Mouse (Mus musculus): ENCODE data around the gene Acoxl.

The Acoxl gene

DNA sequence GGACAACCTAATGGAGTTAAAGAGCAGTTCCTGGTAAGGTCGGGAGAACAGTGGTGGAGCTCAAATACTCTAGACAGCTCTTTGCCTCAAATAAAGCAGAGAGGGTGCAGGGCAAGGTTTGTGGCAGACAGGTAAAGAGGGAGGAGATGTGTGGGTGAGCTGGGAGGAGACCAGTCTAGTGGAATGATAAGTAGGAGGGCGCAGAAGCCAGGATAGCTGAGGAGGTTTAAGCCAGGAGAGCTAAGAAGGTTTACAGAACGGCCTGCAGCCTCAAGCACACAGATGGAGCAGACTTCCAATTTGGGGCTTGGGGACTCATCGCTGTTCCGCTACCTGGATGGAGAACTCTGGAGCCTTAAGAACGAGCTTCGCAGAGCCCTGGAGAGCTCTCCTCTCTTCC is at the start of gene Acoxl:
Acoxl (plus strand) TSS at position 301 of the 400 bp plus-strand sequence.
- DNase-seq = peak; percentile 9 to 10

GRCm38 (mm10) chr2:127789138-127789537 is 49.5 kb upstream of the Acoxl start:
- DNase-seq = no peak

GRCm38 (mm10) chr2:127789651-127790270 is 48.9 kb upstream of the Acoxl start:
- DNase-seq = no peak

DNA sequence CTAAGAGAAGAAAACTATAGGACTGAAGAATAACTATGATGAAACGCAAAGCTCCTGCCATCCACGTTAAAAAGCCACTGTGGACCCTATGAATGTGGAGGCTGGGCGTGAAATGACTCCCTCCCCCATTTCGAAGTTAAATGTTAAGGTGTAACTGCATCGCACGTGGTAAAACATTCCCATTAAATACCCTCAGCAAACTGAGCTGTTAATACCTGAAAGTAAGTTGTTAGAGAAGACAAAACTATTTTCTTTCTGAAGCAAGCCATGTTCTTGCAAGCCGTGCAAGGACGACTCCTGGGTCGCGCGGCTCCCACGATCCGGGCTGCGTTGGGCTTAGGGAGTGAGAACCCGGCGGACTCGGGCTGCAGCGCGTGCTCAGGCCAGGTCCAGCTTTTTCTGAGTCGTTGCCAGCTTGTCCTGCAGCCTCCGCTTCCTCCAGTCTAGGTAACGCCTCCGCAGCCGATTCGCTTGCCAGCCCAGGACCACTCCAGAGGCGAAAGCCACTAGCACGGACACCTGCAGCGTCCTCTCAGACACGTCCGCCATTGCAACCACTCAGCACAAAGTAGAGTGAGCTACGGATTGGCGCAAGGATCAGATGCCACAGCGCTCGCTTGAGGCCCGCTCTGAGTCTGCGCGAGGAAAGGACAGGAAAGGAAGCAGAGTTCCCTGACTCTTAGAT is 46.6 kb upstream of the Acoxl start, which contains the start of gene Mtln:
Mtln (minus strand) TSS at position 570 of the 685 bp plus-strand sequence.
- DNase-seq = peak; percentile 89 to 90

DNA sequence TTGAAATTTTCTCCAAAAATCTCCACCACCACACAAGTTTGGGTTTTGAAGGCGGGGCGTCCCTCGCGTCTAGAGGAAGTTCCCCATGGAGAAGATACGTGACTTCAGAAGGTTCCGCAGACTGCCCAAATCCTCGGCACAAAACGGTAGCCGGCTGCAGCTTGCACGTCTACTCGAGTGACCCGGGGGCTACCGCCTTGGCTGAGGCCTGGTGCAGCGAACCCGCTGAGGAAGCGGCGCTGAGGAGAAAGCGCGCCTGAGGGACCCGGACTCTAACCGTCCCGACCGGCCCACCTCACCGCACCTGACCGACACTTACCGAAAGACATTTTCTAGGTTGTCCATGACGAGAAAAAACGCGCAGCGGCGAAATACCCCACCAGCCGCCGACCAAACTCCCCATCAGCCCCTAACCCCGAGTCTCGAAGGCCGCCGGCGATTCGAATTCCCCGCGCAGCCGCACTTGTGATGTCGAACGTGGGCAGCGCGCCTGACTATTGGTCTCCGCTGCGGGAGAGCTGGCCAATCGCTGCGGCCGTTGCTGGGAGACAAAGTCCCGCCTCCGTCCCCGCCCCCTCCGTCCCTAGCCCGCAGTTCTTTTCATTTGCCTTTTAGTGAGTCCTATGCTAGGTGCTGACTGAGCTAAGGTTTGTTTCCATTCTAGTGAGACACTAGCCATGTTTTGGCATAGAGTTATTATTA is 7.1 kb upstream of the Acoxl start, which contains the start of gene Bub1:
Bub1 (minus strand) TSS at position 465 of the 702 bp plus-strand sequence.
- DNase-seq = peak; percentile 91 to 93

DNA sequence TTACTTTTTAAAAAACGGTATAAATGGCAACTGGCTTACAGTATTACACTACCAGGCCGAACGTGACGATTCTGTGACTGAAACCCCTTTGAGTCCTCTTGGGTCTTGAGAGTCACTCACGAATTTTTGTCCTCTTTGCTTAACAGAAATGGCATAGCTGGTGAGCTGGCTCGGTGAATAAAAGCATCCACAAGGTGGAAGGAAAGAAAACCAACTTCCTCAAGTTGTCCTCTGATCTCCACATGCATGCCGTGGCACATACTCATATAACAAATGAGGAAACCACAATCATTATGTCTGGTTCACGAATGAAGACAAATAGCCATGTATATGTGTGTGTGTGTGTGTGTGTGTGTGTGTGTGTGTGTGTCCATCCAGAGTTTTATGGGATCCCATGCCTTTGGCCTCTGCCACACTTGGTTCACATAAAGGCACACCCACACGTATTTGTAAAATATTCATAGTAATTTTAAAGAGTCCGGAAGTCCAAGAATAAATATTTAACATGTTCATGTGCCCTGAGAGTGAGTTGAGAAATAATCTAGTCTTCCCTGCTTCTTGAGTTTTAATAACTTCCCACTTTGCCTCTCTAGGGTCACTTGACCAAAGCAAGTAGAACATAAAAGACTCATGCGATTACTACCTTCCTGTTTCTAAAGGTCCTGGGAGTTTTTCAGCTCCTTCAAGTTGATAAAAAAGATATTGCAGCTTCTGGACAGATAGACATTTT is 6.4 kb upstream of the Acoxl start:
- DNase-seq = peak in 1 of 2 experiments; percentile 19

DNA sequence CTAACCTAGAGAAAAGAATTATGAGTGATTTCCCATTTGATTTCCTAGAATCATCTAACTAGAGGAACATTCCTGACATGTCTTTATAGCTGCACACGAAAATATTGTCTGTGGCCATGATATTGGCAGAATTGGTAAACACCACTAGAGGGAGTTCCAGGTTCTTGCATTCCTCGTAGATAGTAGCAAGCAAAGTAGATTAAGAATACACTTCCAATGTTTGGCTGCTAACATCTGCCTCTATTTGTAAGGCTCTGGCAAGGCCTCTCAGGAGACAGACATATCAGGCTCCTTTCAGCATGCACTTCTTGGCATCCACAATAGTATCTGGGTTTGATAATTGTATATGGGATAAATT is 5.9 kb upstream of the Acoxl start:
- peak in 1 of 2 experiments; percentile 10 for DNase-seq

DNA sequence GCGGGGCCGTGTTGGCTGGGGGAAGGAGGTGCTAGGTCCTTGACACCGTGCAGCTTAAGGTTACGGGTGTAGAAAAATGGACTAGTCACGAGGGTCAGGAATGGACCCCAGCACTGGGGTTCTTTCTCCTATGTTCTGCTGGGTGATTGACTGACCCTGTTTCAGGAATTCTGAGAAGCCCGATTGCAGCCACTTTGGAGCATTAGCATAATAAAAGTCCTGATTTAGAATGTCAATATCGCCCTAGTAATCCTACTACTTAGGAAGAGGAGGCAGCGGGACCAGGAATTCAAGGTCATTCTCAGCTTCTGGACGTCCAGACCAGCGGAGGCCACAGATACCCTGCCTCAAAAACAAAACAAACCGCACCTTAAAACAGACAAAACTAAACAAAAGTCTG is 749 bp downstream of the Acoxl start:
- DNase-seq = no peak

DNA sequence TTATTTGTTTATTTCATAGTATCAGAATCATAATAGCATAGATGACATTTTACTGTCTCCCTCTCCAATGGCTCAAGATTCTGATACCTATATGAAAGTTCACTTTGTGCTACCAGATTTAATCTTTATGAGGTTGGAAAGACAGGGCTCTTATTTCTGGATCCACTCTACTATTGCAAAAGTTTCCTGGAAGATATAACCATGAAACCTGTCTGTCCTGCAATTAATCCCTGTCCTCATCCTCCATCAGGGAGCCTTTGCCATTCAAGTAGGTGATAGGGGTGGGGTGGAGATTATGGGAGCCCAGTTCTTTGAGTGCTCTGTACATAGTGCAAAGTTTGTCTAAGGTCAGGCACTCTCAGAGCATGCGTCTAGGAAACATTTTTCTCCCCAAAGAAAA is 2.7 kb downstream of the Acoxl start:
- no peak for DNase-seq

DNA sequence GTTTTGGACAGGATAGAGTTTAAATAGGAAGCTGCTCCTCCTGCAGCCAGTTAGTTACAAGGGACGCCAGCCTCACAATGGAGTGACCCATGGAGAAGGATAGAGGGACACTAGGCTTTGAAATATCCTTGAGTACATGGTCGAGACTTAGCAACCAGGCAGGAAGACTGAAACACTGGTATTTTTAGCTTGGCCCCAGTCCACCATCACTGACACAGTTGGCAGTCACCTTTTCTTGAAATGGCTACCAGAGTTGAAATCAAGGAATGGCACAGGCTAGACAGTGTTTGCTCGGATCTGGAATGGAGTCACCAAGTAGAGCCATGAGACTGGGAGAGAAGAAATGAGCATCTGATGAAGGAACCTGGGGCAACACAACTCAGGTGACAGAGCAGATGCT is 3.7 kb downstream of the Acoxl start:
- no peak for DNase-seq

- DNase-seq = no peak
Measured at GRCm38 (mm10) chr2:127845346-127845982, 6.8 kb downstream of the Acoxl start.

DNA sequence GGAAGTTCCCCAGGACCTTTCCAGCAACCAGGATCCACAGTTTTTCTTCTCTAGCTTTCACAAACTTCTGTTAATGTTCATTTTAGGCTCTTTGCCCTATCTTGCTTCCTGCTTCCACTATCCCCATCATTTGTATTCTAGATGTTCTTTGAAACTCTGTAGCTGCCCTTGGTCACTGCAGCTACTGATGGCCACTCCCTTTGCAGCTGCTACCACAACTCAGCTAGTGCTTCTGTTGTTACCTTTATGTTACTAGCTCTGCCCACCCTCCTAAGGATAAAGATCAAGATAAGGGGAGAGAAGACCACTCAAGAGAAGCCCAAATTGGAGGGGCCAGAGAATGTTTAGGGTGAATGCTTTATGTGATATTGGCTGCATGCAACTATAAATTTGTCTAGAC is 7.3 kb downstream of the Acoxl start:
- DNase-seq = no peak

DNA sequence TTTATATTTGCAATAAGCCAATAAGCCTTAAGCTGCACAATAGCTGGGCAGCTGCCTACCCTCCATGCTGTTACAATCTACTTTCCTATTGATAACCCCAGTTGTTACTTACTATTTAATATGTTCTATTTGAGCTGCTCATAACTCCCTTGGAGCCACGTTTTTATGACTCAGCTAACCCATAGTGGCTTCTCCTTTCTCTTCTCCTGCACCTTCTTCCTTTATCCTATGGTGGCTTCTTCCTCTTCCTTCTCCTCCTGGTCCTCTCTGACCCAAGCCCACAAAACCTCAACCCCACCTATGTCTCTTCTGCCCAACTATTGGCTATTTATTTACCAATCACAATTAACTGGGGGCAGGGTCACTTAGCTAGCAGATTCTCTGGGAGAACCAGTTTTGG is 7.9 kb downstream of the Acoxl start:
- no peak for DNase-seq

DNA sequence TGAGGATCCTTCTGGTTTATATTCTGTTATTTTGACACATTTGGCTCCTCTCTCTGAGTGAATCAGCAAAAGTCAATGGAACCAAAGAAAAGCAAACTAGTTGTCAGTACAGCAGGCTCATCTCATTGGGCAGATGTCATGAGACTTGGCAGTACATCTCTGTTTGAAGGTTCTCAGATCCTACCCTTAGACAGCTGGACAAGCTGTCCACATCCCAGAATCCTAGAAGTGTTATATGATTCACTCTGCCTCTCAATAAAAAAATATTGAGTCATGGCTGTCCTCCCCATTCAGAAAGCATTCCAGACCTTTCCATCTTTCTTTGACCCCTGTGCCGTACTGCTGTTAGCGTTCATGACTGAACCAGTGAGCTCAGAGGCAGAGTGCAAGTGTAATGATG is 11.7 kb downstream of the Acoxl start:
- DNase-seq = peak in 1 of 2 experiments; percentile 36

- DNase-seq = peak; percentile 55 to 61
Measured at GRCm38 (mm10) chr2:127854332-127854991, 15.8 kb downstream of the Acoxl start.

GRCm38 (mm10) chr2:127864381-127864780 is 25.7 kb downstream of the Acoxl start:
- no peak for DNase-seq

DNA sequence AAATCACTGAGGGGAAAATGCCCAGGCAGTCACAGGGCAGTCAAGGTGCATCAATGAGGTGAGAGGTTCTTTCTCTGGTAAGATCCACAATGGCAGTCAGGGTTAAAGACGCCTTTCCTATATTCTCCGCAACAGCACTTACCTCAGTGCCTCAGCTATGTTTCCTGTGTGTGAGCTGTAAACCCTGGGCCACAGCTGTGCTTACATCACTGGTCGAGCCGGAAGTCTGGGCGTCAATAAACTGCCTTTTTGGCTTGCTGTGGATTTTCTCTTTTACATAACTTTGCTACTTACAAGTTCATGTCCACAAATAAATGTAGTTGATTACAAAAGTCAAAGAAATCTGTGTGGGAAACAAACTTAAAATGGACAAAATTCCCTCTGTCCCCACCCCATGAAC is 42.4 kb downstream of the Acoxl start:
- no peak for DNase-seq

DNA sequence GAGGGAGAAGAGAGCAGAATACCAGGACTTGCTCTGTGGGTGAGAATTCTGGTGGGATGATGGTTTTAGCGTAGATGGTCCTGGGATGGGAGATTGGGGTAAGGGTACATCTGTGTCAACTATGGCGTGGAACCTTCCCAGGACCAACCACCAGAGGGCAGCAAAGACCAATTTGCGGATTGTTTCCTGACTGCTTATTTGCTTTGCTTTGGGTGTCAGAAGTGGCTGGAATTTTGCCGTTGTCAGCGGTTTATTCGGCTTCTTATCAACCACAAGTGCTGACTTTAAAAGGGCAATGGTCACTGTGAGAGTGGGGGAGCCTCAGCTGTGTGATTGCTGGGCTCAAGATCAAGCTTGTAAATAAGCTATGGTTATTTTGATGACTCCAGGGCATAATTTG is 50.8 kb downstream of the Acoxl start:
- DNase-seq = peak; percentile 83 to 87

DNA sequence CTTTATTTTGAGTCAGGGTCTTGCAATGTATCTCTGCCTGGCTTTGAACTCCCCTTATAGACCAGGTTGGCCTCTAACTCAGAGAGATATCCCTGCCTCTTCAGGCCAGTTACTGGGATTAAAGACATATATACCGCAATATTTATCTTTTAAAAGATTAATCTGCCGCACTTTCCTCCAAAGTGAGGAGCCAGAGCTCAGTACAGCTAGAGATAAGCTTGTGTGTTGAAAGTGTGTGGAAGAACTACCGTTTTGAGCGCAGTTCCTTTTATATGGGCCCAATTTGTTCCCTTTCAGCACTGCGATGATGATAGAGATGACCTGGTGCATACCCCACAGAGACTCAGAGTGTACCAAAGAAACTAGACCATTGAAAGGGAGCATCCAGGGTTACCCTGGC is 51.3 kb downstream of the Acoxl start:
- DNase-seq = no peak

DNA sequence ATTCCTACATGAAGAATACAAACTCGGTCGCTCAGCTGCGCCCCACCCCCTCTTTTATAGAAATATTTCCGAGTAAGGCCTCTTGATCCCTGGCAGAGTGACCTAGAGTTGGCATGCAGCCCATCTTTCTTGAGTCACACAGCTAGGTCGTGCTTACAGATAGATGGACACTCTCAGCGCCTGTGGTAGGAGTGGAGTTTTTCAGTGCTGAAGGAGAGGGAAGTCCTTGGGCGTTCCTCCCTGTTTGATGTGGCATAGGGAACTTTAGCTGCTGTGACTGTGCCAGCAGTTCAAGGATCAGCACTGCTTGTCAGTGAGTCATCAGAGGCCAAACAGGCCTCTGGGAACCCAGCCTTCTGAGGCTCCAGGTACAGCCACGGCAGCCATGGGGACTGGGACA is 51.9 kb downstream of the Acoxl start:
- DNase-seq = peak; percentile 84 to 90

GRCm38 (mm10) chr2:127891056-127891455 is 52.4 kb downstream of the Acoxl start:
- DNase-seq = no peak

- no peak for DNase-seq
Measured at GRCm38 (mm10) chr2:127894890-127895289, 56.2 kb downstream of the Acoxl start.
